Mouse (Mus musculus): ENCODE measurements around the gene D2hgdh. TPM values are rescaled to one million over a fixed set of nuclear protein-coding genes. Genes with fewer than 3 reads are reported as not detected.

Gene D2hgdh
- polyA plus RNA-seq (2016; fragmentation: Nextera tagmentation; extraction: Ambion mirVana), result 19.5 and 19.9 TPM in 2 replicates

DNA sequence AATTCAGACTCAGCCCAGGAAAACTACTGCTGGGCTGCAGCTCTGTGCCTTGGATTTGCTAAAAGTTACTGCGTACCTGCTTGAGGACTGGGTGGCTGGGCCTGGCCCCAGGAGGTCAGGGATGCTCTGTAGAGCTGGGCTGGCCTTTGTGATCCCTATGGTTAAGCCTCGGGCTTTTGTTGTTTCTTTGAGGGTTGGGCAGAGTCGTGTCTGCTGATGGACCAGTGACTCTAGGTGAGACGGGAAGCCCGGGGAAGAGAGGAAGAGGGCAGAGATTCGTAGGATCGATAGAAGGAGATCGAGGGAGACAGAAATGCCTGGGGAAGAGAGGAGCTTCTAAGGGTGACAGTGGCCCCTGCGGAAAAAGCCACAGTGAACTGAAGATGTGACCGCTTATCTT, at the start of gene D2hgdh:
Gene D2hgdh (plus strand): TSS at position 301 of the 400 bp plus-strand sequence.
- Histone ChIP-seq H3K27me3 (no peaks in the 10 kb centered on the region), H3K9ac (replicated peaks) (peak within 1 kb of the TSS; percentile 57), H3K4me2 (replicated peaks) (peak within 1 kb of the TSS; percentile 66), H3K4me1 (peaks cover 13% of the 10 kb centered on the region), H3K27ac (replicated peaks) (peak within 1 kb of the TSS; percentile 93), H3K4me3 (peak within 1 kb of the TSS; percentile 61), H3K36me3 (peaks cover 15% of the 10 kb centered on the region), H3K9me3 (no peaks in the 10 kb centered on the region)
- WGBS, result 3% methylated on average over 10 of the region's 10 CpGs
- peak; percentile 31 for ATAC-seq (ENCODE audit: low FRiP score, low read depth)

DNA sequence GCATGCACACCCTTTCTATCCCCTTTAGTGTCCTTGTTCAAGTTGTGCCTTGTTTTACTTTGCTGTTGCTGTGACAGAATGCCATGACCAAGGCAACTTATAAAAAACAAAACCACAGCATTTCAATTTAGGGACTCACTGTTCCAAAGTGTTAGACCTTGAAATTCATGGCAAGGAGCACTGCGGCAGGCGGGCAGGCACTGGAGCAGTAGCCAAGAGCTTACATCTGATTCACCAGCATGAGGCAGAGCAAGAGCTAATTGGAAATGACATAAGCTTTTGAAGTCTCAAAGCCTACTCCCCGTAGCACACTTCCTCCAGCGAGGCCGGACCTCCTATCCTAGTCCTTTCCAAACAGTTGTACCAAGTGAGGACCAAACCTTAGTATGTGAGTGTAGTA, 48.0 kb upstream of the D2hgdh start:
- H3K9ac ChIP-seq (replicated peaks), result no peak overlapping the region
- H3K36me3 ChIP-seq, result peaks cover 78% of the 10 kb centered on the region
- H3K4me1 ChIP-seq, result no peaks in the 10 kb centered on the region
- no peaks in the 10 kb centered on the region for H3K9me3 ChIP-seq
- H3K4me2 ChIP-seq (replicated peaks), result no peak overlapping the region
- ATAC-seq (ENCODE audit: low FRiP score, low read depth), result no peak
- WGBS, result 89% methylated on average over 5 of the region's 5 CpGs
- no peak overlapping the region for H3K27ac ChIP-seq (replicated peaks)
- no peak overlapping the region for H3K4me3 ChIP-seq
- H3K27me3 ChIP-seq, result no peaks in the 10 kb centered on the region

DNA sequence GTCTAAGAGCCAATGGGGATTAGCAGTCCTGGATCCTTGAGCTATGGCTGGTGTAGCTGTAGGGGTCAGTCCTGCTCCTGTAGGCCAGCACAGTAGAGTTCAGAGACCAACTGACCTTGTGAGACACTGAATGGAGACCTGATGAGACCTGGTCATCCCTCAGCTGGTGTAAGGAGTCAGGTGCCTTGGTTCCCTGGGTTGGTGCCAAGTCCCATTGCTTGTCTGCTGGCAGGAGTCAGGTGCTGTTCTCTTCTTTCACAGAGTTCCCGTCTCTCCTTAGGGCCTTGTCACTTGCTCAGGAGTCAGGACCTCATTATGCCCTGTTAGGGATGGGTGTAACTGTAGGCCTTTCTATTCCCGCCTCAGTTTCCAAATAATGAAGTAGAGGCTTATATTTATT, 37.8 kb upstream of the D2hgdh start:
- no peak for ATAC-seq (ENCODE audit: low FRiP score, low read depth)

DNA sequence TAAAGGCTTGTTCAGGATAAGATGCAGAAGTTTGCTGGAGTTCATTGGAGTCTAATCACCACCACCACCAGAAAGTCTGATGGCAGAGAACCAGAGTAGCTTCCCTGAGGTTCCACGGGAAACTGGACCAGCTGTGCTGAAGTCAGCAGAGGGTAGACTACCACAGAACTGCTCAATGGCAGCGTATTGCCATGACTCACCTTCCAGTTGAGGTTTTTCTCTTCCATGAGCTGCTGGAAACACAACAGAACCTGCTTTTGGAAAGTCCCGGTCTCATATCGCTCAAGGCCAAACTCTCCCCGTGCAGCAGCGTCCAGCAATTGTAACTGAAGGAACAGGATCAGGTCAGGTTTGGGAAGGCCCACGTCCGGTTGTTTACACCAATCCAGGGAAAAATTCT, 30.2 kb upstream of the D2hgdh start:
- WGBS, result 94% methylated on average over 8 of the region's 8 CpGs
- no peak for ATAC-seq (ENCODE audit: low FRiP score, low read depth)
- Histone ChIP-seq H3K9ac (replicated peaks) (no peak overlapping the region), H3K27ac (replicated peaks) (no peak overlapping the region), H3K9me3 (no peaks in the 10 kb centered on the region), H3K27me3 (no peaks in the 10 kb centered on the region), H3K4me1 (no peaks in the 10 kb centered on the region), H3K36me3 (peaks cover 94% of the 10 kb centered on the region), H3K4me3 (no peak overlapping the region), H3K4me2 (replicated peaks) (no peak overlapping the region)

More for the DNA sequence above, 37.8 kb upstream of the D2hgdh start:
- WGBS, result 94% methylated on average over 2 of the region's 2 CpGs
- Histone ChIP-seq H3K4me1 (no peaks in the 10 kb centered on the region), H3K36me3 (peaks cover 96% of the 10 kb centered on the region), H3K4me2 (replicated peaks) (no peak overlapping the region), H3K4me3 (no peak overlapping the region), H3K27me3 (no peaks in the 10 kb centered on the region), H3K9ac (replicated peaks) (no peak overlapping the region), H3K9me3 (no peaks in the 10 kb centered on the region), H3K27ac (replicated peaks) (no peak overlapping the region)

DNA sequence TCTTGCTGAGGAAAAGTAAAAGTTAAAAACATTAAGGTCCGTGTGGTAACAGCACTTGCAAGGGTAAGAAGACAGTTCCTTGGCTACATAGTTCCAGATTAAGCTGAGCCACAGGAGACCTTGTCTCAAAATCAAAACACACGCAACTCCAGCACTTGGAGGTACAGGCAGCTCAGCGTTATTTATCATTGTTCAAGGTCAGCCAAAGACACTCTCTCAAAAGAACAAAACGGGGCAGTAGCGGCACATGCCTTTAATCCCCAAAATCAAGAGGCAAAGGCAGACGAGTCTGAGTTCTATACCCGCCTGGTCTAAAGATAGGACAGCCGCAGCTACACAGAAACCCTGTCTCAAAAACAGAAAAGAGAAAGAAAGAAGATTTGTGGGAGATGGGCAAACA, 28.8 kb upstream of the D2hgdh start:
- H3K27ac ChIP-seq (replicated peaks), result no peak overlapping the region
- H3K9me3 ChIP-seq, result no peaks in the 10 kb centered on the region
- H3K9ac ChIP-seq (replicated peaks), result no peak overlapping the region
- H3K4me3 ChIP-seq, result no peak overlapping the region
- H3K27me3 ChIP-seq, result no peaks in the 10 kb centered on the region
- 86% methylated on average over 8 of the region's 8 CpGs for WGBS
- H3K4me1 ChIP-seq, result peaks cover 4% of the 10 kb centered on the region
- ATAC-seq (ENCODE audit: low FRiP score, low read depth), result no peak
- H3K36me3 ChIP-seq, result peaks cover 86% of the 10 kb centered on the region
- no peak overlapping the region for H3K4me2 ChIP-seq (replicated peaks)

DNA sequence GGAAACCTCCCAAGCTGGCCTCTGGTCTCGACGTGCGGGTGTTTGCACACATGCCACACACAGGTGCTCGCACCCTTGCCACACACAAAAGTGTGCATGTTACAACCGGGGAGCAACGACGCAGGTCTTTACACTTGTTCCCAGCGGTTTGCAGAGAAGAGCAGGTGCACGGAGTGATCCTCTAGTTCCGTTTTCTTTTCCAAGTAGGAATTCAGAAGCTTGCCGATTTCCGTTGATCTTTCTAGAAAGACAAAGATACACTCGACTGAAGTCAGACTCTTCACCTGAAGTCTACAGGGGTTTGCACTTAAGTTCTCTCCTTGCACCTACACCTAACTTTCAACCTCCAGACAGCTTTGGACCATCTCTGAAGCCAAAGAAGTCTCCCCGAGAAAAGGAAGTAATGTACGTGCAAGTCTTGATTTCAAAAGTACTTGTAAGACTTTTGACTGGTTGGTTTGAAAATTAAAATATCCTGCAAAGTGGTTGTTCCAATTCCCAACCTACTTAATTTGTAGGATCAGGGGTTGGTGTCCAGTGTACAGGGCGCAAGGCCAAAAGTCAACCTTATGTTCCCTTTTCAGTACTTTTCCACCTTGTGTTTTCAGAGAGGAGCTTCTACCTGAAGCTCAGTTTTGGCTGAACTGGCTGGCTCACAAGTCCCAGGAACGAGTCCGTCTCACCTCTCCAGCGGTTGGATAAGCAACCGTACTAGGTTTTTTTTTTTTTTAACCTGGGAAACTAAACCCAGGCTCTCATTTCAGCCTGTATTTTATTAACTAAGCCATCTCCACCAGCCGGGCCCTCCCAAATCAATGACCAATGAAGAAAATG, 23.8 kb upstream of the D2hgdh start:
- WGBS, result 79% methylated on average over 21 of the region's 21 CpGs
- peaks cover 40% of the 10 kb centered on the region for H3K36me3 ChIP-seq

DNA sequence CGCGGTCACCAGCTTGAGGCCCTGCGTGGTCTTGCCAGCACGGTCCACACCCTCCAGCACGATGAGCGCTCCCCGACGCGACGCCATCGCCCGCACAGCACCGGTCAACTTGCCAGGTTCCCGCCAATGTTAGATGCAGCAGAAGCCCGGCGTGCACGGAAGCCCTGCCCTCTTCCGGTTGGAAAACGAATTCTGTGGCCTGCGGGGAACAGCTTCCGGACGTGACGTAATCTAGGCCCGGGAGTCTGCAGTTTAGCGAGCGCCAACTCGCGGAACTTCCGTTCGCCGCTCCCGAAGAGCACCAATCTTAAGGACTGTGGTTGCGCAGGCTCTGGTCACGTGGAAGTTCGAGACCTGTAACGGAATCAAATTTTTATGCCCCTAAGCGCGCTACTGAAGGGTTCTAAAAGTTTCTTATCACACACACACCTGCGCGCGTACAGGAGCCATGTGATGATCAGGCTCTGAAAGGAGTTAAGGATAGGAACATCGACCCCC, 22.9 kb upstream of the D2hgdh start, which contains the start of gene Dtymk:
Gene Dtymk (minus strand): TSS at position 194 of the 498 bp plus-strand sequence.
- Histone ChIP-seq H3K4me2 (replicated peaks) (peak within 1 kb of the TSS; percentile 79), H3K27me3 (no peaks in the 10 kb centered on the region), H3K36me3 (peaks cover 41% of the 10 kb centered on the region), H3K27ac (replicated peaks) (peak within 1 kb of the TSS; percentile 77), H3K4me1 (peaks cover 32% of the 10 kb centered on the region), H3K4me3 (peak within 1 kb of the TSS; percentile 76), H3K9me3 (no peaks in the 10 kb centered on the region), H3K9ac (replicated peaks) (peak within 1 kb of the TSS; percentile 79)
- peak; percentile 53 for ATAC-seq (ENCODE audit: low FRiP score, low read depth)
- under 1% methylated on average over 42 of the region's 42 CpGs for WGBS

More for the DNA sequence above, 23.8 kb upstream of the D2hgdh start:
- Histone ChIP-seq H3K27ac (replicated peaks) (0 out of 2 replicates have a peak overlapping the region, but pooled peaks have one; percentile 73), H3K27me3 (no peaks in the 10 kb centered on the region), H3K9me3 (no peaks in the 10 kb centered on the region), H3K4me2 (replicated peaks) (peak overlapping the region; percentile 69), H3K4me3 (peak overlapping the region; percentile 76), H3K4me1 (peaks cover 32% of the 10 kb centered on the region), H3K9ac (replicated peaks) (peak overlapping the region; percentile 79)
- no peak for ATAC-seq (ENCODE audit: low FRiP score, low read depth)

DNA sequence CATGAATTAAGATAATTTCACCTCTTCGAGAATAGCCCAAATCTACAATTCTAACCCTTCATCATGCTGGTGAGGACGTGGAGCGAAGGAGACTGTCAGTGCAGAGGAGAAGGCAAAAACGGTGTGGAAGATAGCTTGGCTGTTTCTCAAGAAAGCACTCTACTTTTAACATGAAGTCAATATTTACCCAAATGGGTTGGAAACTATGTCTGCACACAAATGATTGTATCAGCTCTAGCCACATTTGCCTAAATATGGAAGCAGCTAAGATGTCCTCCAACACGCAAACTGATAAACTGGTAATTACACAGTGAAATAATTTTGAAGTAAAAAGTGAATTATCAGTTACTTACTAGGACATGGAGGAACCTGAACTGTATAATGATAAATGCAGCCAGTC, 21.9 kb upstream of the D2hgdh start:
- H3K4me3 ChIP-seq, result peak overlapping the region; percentile 86; the same call in 1 of the 2 replicates
- no peak for ATAC-seq (ENCODE audit: low FRiP score, low read depth)
- peak overlapping the region; percentile 79 for H3K4me2 ChIP-seq (replicated peaks)
- peaks cover 39% of the 10 kb centered on the region for H3K36me3 ChIP-seq
- peaks cover 32% of the 10 kb centered on the region for H3K4me1 ChIP-seq
- H3K27me3 ChIP-seq, result no peaks in the 10 kb centered on the region
- WGBS, result 87% methylated on average over 5 of the region's 5 CpGs
- H3K27ac ChIP-seq (replicated peaks), result no peak overlapping the region
- no peaks in the 10 kb centered on the region for H3K9me3 ChIP-seq
- H3K9ac ChIP-seq (replicated peaks), result no peak overlapping the region

DNA sequence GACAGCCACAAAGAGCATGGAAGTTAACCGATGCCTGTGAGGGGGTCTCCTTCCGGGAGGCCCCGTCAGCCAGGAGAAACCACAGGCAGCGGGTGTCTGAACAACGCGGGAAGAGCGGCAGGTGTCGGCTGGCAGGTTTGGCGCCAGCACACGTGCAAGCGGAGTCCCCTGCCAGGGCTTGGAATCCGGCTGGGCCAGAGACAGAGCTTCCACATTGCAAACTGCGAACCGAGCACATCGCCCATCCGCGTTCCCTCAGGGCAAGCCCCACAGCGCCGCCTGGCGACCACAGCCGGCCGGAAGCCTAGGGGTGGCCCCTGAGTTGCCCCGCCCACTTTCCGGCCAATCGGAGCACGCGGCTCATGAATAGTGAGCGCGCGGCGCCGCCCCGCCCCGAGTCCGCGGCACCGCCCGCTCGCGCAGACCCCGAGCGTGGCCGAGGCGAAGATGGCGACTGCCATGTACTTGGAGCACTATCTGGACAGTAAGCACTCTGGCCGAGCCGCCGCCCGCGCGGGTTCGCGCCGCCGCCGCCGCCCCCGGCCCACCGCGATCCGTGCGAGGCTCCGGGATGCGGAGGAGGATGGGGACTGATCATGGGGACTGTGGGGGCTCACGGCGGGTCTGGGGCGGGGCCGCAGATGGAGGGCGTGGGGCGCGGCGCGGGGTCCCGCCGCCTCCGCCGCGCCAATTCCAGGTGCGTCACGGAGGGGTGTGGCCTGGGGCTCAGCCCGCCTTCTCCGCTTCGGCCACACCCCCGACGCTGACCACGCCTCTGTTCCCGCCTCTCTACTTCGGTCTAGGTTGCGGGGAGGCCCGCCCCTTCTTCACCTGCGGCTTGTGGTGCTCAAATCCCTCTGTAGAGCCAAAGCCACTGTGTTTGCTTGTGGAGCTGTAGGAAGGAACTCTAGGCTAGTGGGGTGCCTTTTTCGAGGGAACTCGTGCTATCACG, 20.9 kb upstream of the D2hgdh start, which contains the start of gene Ing5:
Gene Ing5 (plus strand): TSS at position 410 of the 952 bp plus-strand sequence.
- peaks cover 32% of the 10 kb centered on the region for H3K4me1 ChIP-seq
- H3K27ac ChIP-seq (replicated peaks), result peak within 1 kb of the TSS; percentile 96
- H3K36me3 ChIP-seq, result peaks cover 39% of the 10 kb centered on the region
- H3K4me2 ChIP-seq (replicated peaks), result peak within 1 kb of the TSS; percentile 79
- no peaks in the 10 kb centered on the region for H3K27me3 ChIP-seq
- ATAC-seq (ENCODE audit: low FRiP score, low read depth), result peak; percentile 92
- peak within 1 kb of the TSS; percentile 78 for H3K9ac ChIP-seq (replicated peaks)
- WGBS, result under 1% methylated on average over 92 of the region's 94 CpGs
- H3K9me3 ChIP-seq, result no peaks in the 10 kb centered on the region
- peak within 1 kb of the TSS; percentile 86 for H3K4me3 ChIP-seq

DNA sequence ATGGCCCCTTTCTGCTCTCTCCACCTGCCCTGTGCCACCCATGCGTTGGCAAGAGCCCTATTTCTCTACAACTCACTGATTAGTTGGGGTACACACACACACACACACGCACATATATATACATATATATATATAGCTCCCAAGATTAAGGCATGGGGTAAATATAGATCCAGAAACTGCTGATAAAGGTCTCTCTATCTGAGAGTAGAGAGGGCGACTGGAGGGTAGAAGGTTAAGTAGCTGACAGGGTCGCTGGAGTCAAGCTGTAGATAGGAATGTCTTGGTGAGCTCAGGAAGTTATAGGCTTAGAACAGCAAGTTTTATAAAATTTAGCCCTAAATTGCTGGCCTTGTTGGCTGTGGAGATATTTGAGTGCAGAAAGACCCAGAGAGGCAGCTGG, 19.9 kb upstream of the D2hgdh start:
- 90% methylated on average over 4 of the region's 4 CpGs for WGBS
- Histone ChIP-seq H3K9ac (replicated peaks) (peak overlapping the region; percentile 78; the same call in 1 of the 2 replicates), H3K27ac (replicated peaks) (no peak overlapping the region), H3K27me3 (no peaks in the 10 kb centered on the region), H3K4me3 (peak overlapping the region; percentile 86), H3K4me2 (replicated peaks) (peak overlapping the region; percentile 79), H3K36me3 (peaks cover 37% of the 10 kb centered on the region), H3K9me3 (no peaks in the 10 kb centered on the region), H3K4me1 (peaks cover 32% of the 10 kb centered on the region)
- 0 out of 2 replicates have a peak, but pooled peaks have one; percentile 0 for ATAC-seq (ENCODE audit: low FRiP score, low read depth)

DNA sequence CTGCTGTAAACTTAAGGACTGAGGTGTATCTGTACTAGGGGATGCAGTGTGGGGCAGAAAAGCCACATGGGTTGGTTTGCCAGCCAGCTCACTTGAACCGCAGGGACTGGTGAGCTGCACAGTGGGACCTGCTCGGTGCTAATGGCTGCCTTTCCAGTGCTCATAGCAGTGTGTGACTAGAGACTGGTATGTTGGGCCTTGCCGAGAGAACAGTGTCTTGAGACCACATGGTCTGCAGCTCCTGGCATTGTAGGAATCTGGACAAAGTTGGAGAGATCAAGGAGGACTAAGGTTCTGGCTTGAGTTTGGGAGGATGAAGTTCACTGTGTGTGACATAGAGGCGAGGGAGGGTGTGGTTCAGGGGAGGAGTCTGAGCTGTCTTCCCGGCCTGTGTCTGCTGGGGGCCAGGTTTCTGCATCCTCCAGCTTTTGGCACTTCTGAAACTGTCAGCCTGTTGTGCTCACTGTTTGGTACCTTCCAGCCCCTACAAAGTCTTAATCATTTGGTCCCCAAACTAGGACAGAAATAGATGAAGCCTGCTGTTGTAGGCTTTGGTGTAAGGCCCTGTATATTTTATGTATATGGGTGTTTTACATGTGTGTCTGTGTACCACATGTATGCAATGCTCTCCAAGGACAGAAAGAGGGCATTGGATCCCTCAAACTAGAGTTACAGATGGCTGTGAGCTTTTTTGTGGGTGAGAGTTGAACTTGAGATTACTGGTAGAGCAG, 19.3 kb upstream of the D2hgdh start:
- Histone ChIP-seq H3K4me3 (no peak overlapping the region), H3K36me3 (peaks cover 42% of the 10 kb centered on the region), H3K27ac (replicated peaks) (no peak overlapping the region), H3K9ac (replicated peaks) (no peak overlapping the region), H3K4me1 (peaks cover 32% of the 10 kb centered on the region), H3K9me3 (no peaks in the 10 kb centered on the region), H3K4me2 (replicated peaks) (peak overlapping the region; percentile 79; the same call in 1 of the 2 replicates), H3K27me3 (no peaks in the 10 kb centered on the region)
- no peak for ATAC-seq (ENCODE audit: low FRiP score, low read depth)
- WGBS, result 86% methylated on average over 5 of the region's 5 CpGs
